Mouse (Mus musculus) cerebellum, adult (tissue): ENCODE data around the gene Srpr.

Experiments
- ATAC-seq: cut with Nextera tagmentation; 2 replicates; pipeline ENCODE4 v1.9.2; 2017; ENCODE audit warnings: mild to moderate bottlenecking, moderate library complexity, mixed read lengths; ENCODE audit not compliant: insufficient number of reproducible peaks, low FRiP score, low TSS enrichment

Gene Srpr

DNA sequence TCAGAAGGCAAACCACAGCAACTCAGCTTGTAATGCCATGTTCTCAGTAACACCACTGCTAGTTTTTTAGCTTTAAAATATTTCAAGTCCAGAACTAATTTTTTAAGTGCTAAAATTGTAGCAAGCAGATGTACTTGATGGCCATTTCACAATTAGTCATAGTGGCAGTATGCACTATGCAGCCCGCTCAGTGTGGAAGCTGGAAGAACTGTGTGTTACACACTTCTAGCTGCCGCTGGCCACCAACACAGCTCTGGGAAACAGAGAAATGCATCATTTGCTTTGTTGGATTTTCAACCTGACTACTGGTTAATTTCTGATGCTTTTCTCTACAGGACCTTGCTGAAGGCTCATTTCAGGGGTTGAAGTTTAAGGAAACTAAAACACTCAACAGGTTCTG, 47.4 kb downstream of the Srpr start:
- ATAC-seq = no peak

DNA sequence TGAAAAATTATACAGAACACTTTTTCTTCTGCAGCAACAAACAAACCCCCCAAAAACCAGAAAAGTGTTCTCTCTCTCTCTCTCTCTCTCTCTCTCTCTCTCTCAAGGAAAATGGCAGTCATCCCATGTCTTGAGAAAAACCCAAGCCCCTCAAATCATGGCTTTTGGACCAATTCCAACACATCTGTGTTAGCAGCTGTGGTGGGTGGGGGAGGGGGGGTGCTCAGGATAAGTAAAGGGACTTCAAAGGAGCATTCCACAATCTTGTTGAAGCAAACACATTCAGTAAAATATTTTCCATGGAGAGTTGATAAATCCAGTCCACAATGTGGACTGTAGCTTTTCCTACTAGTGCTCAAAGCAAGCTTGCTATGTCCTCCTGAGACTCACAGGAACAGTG, 49.5 kb downstream of the Srpr start:
- no peak for ATAC-seq

DNA sequence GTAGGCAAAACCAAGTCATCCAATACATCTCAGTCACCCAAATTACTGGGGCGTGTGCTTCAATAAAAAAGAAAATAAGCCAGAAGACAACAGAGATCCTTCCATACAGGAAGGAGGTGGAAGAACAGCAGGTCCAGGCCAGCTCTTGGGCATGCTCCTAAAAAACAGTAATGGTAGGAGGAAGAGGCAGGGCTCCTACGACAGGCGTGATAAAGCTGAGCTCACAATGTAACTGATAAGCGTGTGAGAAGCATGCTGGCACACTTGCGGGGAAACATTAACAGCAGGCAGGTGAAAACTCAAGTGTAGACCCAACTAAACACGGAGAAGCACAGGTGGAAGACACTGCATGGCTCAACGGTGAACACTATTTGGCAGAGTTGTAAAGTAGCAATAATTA, 57.4 kb downstream of the Srpr start:
- no peak for ATAC-seq

- no peak for ATAC-seq
Measured at GRCm38 (mm10) chr9:35262418-35262817, 62.4 kb downstream of the Srpr start.

DNA sequence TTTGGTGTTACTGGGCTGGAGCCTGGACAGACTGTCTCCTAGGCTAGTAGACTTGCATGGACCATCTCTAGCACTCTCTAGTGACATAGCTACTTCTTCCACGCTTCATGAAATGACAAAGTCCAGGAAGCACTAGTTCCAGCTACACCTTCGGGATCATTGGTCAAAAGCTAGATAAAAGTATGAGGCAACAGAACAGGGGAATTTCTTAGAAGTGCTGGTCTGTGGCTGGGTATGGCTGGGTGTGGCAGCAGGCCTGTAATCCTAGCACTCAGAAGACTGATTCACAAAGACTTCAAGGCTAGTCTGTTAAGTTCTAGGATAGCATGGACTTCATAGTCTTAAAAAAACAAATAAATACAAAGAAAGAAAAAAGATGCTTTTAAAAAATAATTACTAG, 63.5 kb downstream of the Srpr start:
- no peak for ATAC-seq

GRCm38 (mm10) chr9:35264509-35264908, 64.5 kb downstream of the Srpr start:
- ATAC-seq = no peak

- peak; percentile 91 for ATAC-seq
Measured at GRCm38 (mm10) chr9:35267146-35267975, 67.4 kb downstream of the Srpr start, which contains the start of the genes Fam118b and Rpusd4. Gene Fam118b, minus strand, starts transcription at chr9:35267805. Gene Rpusd4, plus strand, starts transcription at chr9:35267865.

GRCm38 (mm10) chr9:35267976-35268715, 68.2 kb downstream of the Srpr start:
- no peak for ATAC-seq

GRCm38 (mm10) chr9:35277855-35278365, 77.9 kb downstream of the Srpr start:
- no peak for ATAC-seq

DNA sequence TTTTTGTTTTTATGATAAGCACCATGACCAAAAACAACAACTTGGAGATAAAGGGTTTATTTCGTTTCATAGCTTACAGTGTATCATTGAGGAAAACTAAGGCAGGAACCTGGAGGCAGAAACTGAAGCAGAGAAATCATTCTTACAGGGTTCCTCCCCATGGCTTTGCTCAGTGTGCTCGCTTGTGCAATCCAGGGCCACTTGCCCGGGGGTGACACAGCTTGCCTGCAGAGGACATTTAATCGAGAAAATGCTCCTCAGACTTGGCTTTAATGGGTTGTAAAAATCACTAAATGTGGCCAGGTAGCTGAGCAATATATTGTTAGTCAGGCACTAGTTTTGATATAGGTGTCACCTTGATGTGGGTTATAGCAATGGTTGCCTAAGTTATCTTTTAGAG, 78.5 kb downstream of the Srpr start:
- ATAC-seq = no peak

GRCm38 (mm10) chr9:35282006-35282850, 82.3 kb downstream of the Srpr start:
- no peak for ATAC-seq

DNA sequence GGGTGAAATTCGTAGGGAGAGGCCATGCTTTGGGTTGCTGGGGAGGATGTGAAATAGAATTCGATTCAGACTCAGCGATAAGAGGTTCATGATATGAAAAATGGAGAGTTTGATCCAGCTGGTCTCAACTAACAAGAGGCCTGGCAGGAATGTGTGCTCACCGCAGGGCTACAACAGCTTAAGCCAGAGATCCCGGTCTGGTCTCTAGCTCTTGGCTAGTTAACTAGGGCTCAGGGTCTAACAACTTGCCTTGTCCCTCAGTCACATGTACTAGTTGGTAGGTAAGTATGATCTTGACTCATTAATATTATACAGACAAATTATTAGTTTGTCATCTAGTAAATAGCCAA, 82.9 kb downstream of the Srpr start:
- ATAC-seq = no peak

DNA sequence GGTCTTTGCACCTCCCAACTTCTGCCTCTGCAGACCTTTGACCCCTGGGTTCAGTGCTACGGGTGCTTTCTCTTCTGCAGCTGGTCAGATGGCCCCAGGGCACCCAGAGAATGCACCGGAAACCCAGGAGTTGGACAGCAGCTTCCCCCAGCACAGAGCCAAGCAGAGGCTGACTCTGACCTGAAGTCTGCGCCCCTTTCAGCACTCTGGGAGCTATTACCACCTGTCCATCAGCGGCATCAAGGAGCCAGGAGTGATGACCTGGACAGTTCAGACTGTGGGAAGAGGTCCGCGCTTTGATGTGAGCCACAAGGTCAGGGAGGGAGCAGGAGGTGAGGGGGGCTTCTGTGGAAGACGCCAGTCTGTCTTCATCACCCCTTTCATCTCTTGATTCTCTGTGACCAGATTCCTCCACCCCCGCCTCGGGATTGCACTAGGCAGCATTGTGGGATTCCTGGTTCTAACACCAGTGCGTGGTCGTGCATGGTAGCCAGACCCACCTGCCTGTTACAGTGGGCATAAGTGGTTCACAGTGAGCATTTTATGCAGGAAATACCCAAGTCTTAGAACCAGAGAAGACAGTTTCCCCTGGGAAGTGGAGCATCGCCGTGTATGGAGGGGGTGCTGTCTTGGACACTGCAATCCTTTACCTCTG, 83.6 kb downstream of the Srpr start:
- no peak for ATAC-seq

DNA sequence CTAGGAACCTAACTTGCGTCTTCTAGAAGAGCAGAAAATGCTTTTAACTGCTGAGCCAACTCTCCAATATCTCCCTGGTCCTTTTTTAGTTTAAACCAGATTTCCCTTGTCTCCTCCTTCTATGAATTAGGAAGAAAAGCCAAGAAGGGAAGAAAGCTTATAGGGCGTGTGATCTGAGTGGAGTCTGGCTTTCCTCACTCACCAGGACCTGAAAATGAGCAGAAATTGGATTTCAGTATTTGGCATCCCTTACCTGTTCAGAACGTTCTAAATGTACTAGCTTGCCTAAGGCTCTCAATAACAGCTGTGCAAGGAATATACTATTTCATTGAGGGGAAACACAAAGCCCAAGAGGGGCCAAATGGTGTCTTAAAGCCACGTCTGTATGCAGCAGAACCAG, 84.4 kb downstream of the Srpr start:
- no peak for ATAC-seq

DNA sequence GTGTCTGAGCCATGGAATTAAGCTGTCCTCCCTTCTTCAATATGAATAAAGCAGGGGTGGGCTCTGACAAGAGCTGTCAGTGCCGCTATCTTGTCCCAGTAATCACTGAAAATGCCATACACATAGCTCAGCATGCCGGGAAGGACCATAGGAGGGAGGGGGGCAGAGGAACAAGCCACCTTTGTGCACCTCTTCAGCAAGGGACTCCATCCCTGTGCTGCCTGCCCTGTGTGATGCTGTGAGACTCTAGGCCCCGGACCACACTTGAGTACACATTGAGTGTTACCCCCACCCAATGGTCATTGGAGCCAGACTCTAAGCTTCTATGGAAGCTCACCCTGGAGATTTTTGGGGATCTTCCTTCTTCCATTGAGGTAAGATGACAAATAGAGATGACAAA, 86.4 kb downstream of the Srpr start:
- no peak for ATAC-seq

GRCm38 (mm10) chr9:35289992-35290391, 90.0 kb downstream of the Srpr start:
- no peak for ATAC-seq

- ATAC-seq = no peak
Measured at GRCm38 (mm10) chr9:35290417-35290816, 90.4 kb downstream of the Srpr start.

DNA sequence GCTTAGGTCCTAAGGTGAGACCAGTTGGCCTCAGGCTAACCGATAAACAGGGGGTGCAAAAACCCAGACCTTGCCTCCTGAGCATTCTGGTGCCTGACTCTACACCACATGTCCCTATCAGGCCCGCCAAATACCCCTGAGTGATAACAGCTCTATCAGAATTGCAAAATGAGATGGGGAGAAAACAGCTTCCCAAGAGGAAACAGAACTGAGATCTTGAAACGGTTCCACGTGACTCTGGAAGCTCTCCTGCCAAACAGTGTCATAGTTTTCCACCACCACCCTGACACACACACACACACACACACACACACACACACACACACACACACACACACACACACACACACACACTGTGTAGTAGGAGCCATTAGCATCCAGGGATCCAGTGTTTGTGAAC, 90.9 kb downstream of the Srpr start:
- ATAC-seq = no peak

DNA sequence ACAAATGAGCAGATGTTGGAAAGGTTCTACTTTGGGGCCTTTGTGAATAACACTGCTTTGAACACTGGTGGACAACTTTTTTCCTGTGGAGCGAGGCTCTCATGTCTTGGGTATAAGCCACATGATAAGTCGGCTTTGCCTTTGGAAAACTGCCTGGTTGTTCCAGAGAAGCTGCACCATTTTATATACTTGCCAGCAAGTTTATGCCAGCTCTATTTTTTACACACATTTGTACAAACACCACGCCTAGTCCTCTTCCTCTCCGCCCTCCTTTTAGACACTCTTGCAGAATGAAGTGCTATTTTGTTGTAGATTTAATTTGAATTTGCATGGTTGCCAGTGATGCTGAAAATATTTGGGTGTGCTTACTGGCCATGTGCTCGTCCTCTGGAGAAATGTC, 93.5 kb downstream of the Srpr start:
- ATAC-seq = no peak
